Mouse (Mus musculus) heart, embryonic 13.5 days (tissue): ENCODE data around the gene 1700001C02Rik. TPM values are rescaled to one million over a fixed set of nuclear protein-coding genes. Genes with fewer than 3 reads are reported as not detected.

Source experiments
- ATAC-seq: fragments of 200-750 bp; cut with Nextera tagmentation; 2 replicates; pipeline ENCODE4 v1.8.0; 2017; ENCODE audit warnings: moderate TSS enrichment; ENCODE audit not compliant: insufficient number of reproducible peaks, low FRiP score, low TSS enrichment; ENCODE audit errors: extremely low read depth
- H3K27ac ChIP-seq: fragments of 300-500 bp; sonication (generic); replicated peaks from 2 replicates; pipeline ENCODE4 v1.5.1; 2015; ENCODE audit warnings: moderate library complexity, mild to moderate bottlenecking, inconsistent platforms
- H3K27me3 ChIP-seq: fragments of 300-500 bp; sonication (generic); replicated peaks from 2 replicates; pipeline ENCODE4 v1.6.1; 2015; ENCODE audit warnings: mild to moderate bottlenecking, inconsistent platforms
- H3K36me3 ChIP-seq: fragments of 300-500 bp; sonication (generic); 2 replicates; pipeline ENCODE4 v1.6.1; 2015; ENCODE audit warnings: mild to moderate bottlenecking, inconsistent platforms
- H3K4me1 ChIP-seq: fragments of 300-500 bp; sonication (generic); 2 replicates; pipeline ENCODE4 v1.6.1; 2015; ENCODE audit warnings: inconsistent platforms
- H3K4me2 ChIP-seq: fragments of 300-500 bp; sonication (generic); 2 replicates; pipeline ENCODE4 v1.6.1; 2015; ENCODE audit warnings: inconsistent platforms, mild to moderate bottlenecking, moderate library complexity
- H3K4me3 ChIP-seq: fragments of 300-500 bp; sonication (generic); 2 replicates; pipeline ENCODE4 v1.5.1; 2015; ENCODE audit warnings: moderate library complexity, mild to moderate bottlenecking, inconsistent platforms
- H3K9ac ChIP-seq: fragments of 300-500 bp; sonication (generic); 2 replicates; pipeline ENCODE4 v1.6.1; 2015; ENCODE audit warnings: inconsistent platforms, mild to moderate bottlenecking, moderate library complexity
- H3K9me3 ChIP-seq: fragments of 300-500 bp; sonication (generic); 2 replicates; pipeline ENCODE4 v1.6.1; 2016; ENCODE audit warnings: inconsistent platforms
- WGBS: fragments of 180-500 bp; shearing (Covaris S2); methylation state at CpG from one replicate; pipeline ENCODE4 v1.1.7; 2015; ENCODE audit warnings: mixed read lengths; 5-methylcytosine and 5-hydroxymethylcytosine counted together
- polyA plus RNA-seq: library from polyadenylated mRNA; unstranded; fragments of >200 nt; fragmentation: Nextera tagmentation; extraction: Ambion mirVana; gene quantifications from 2 replicates; pipeline ENCODE4 v1.2.1, GENCODE M21; 2015

Gene 1700001C02Rik
- polyA plus RNA-seq, 1 experiment from 2014 or later = not detected

- Histone ChIP-seq H3K27ac (no peak overlapping the region), H3K4me1 (peaks cover 22% of the 10 kb centered on the region), H3K4me2 (no peak overlapping the region), H3K9me3 (no peaks in the 10 kb centered on the region), H3K9ac (no peak overlapping the region; the same call in none of the 2 replicates), H3K4me3 (no peak overlapping the region), H3K27me3 (peaks cover 13% of the 10 kb centered on the region), H3K36me3 (no peaks in the 10 kb centered on the region)
- 46% methylated on average over 3 of the region's 3 CpGs for WGBS
- ATAC-seq = no peak
Observed at GRCm38 (mm10) chr5:30524213-30524612, 58.4 kb downstream of the 1700001C02Rik start.

GRCm38 (mm10) chr5:30525920-30526836, 60.3 kb downstream of the 1700001C02Rik start:
- peaks cover 16% of the 10 kb centered on the region for H3K4me1 ChIP-seq
- H3K9ac ChIP-seq = no peak overlapping the region
- no peak overlapping the region for H3K4me2 ChIP-seq
- peaks cover 14% of the 10 kb centered on the region for H3K27me3 ChIP-seq
- no peaks in the 10 kb centered on the region for H3K9me3 ChIP-seq
- no peak; the same call in 1 of the 2 replicates for ATAC-seq
- H3K36me3 ChIP-seq = no peaks in the 10 kb centered on the region
- WGBS = 31% methylated on average over 12 of the region's 12 CpGs
- no peak overlapping the region for H3K4me3 ChIP-seq
- H3K27ac ChIP-seq = peak overlapping the region; percentile 48

GRCm38 (mm10) chr5:30527129-30527528, 61.3 kb downstream of the 1700001C02Rik start:
- Histone ChIP-seq H3K27ac (peak overlapping the region; percentile 48; the same call in 1 of the 2 replicates), H3K36me3 (no peaks in the 10 kb centered on the region), H3K4me3 (no peak overlapping the region), H3K27me3 (peaks cover 14% of the 10 kb centered on the region), H3K9me3 (no peaks in the 10 kb centered on the region), H3K4me2 (no peak overlapping the region), H3K4me1 (peaks cover 20% of the 10 kb centered on the region), H3K9ac (no peak overlapping the region)
- 61% methylated on average over 5 of the region's 5 CpGs for WGBS
- no peak for ATAC-seq

- WGBS = 43% methylated on average over 4 of the region's 4 CpGs
- H3K4me1 ChIP-seq = peaks cover 20% of the 10 kb centered on the region
- H3K36me3 ChIP-seq = no peaks in the 10 kb centered on the region
- peaks cover 20% of the 10 kb centered on the region for H3K27me3 ChIP-seq
- H3K9me3 ChIP-seq = no peaks in the 10 kb centered on the region
- H3K4me3 ChIP-seq = no peak overlapping the region
- H3K4me2 ChIP-seq = no peak overlapping the region
- ATAC-seq = no peak
- H3K27ac ChIP-seq = no peak overlapping the region
- no peak overlapping the region for H3K9ac ChIP-seq
Observed at GRCm38 (mm10) chr5:30528906-30529305, 63.1 kb downstream of the 1700001C02Rik start.

Other genes starting within 250 kb of the 1700001C02Rik start
- 13.6 and 15.5 TPM in 2 replicates for gene Selenoi, start 233.5 kb upstream of the 1700001C02Rik start, polyA plus RNA-seq
- 0.05 and 0.11 TPM in 2 replicates for gene Drc1, start 184.7 kb upstream of the 1700001C02Rik start, polyA plus RNA-seq
- 0.08 and 0.16 TPM in 2 replicates for gene Otof, start 4.1 kb upstream of the 1700001C02Rik start, polyA plus RNA-seq
- gene Cib4, start 79.8 kb downstream of the 1700001C02Rik start, polyA plus RNA-seq = not detected in 2 replicates
- 28.9 and 29.1 TPM in 2 replicates for gene Kcnk3, start 122.1 kb downstream of the 1700001C02Rik start, polyA plus RNA-seq
- gene Slc35f6, start 181.9 kb downstream of the 1700001C02Rik start, polyA plus RNA-seq = 21.9 and 22.6 TPM in 2 replicates
- gene Cenpa, start 200.7 kb downstream of the 1700001C02Rik start, polyA plus RNA-seq = 259 TPM in 2 replicates
- 2.4 and 3.8 TPM in 2 replicates for gene Dpysl5, start 245.5 kb downstream of the 1700001C02Rik start, polyA plus RNA-seq